Mouse (Mus musculus) erythroid progenitor cell, adult 5-6 weeks (primary cell): ENCODE results near the gene Vmn1r177. TPM values are rescaled to one million over a fixed set of nuclear protein-coding genes. Genes with fewer than 3 reads are reported as not detected.
"Not testable (repeated sequence)": the region's sequence is repeated elsewhere in the genome, so short reads cannot be mapped to it uniquely, and the experiment has no call there.

Source experiments
- ATAC-seq: replicated peaks from 2 replicates; pipeline ENCODE4 v1.8.0; 2016; ENCODE audit warnings: moderate number of reproducible peaks, mild to moderate bottlenecking, moderate TSS enrichment, inconsistent platforms; ENCODE audit not compliant: poor library complexity, low FRiP score, severe bottlenecking
- total RNA-seq, 2 experiments: library from RNA; stranded (forward) in 1 of 2; stranded (reverse) in 1 of 2; fragments of 150-400 nt in 1 of 2; fragments of 186-747, 209-891 nt in 1 of 2; gene quantifications; 2 replicates each; pipeline versions ENCODE4 v1.2.3 to v1.2.4; 2015 to 2017; ENCODE audit warnings: low replicate concordance in 2 of 2

Gene Vmn1r177
- total RNA-seq (2015; ENCODE audit: low replicate concordance) (not detected in 2 replicates), total RNA-seq (2017; ENCODE audit: low replicate concordance) (not detected in 2 replicates)

DNA sequence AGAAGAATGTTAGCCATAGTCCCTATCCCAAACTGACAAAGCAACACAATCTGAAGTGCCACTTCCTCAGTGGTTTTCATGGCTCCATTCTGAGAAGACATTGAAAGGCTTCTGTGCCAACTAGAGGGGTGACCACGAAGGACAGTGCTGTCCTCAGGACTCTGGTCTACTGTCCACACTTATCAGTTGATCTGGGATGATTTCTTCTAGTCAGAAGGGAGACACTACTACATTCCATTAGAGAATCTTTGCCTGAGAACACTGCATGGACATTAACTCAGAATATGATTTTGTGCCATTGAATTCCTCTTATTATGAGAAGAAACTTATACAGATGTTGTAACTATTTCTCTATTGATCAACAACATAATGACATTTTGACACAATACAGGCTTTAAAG, at the start of gene Vmn1r177:
Vmn1r177 (minus strand) TSS at position 101 of the 400 bp plus-strand sequence.
- not testable (repeated sequence) for ATAC-seq

DNA sequence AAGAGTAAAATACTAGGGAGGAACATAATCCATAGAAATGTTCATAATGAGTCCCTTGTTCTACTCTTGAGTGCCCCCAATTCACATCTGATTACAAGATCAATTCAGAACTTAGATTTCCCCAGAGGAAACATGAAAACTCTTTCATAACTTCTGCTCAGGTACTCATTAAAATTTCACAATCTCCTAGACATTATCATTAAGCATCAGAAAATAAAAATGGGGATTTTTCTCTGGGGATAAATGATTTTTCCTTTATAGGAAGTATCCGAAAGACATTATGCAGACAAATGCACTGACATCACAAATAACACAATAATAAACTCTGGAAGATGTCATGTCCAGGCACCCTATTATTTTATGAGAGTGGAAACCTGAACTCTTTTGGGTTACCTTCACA, 25.5 kb upstream of the Vmn1r177 start, which contains the start of gene Vmn1r178:
Vmn1r178 (plus strand) TSS at position 301 of the 400 bp plus-strand sequence.
- no peak for ATAC-seq

DNA sequence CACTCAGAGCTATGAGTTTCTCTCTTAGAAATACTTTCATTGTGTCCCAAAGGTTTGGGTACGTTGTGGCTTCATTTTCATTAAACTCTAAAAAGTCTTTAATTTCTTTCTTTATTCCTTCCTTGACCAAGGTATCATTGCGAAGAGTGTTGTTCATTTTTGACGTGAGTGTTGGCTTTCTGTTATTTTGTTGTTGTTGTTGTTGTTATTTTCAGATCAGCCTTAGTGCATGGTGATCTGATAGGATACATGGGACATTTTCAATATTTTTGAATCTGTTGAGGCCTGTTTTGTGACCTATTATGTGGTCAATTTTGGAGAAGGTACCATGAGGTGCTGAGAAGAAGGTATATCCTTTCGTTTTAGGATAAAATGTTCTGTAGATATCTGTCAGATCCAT, 10.7 kb upstream of the Vmn1r177 start:
- not testable (repeated sequence) for ATAC-seq

DNA sequence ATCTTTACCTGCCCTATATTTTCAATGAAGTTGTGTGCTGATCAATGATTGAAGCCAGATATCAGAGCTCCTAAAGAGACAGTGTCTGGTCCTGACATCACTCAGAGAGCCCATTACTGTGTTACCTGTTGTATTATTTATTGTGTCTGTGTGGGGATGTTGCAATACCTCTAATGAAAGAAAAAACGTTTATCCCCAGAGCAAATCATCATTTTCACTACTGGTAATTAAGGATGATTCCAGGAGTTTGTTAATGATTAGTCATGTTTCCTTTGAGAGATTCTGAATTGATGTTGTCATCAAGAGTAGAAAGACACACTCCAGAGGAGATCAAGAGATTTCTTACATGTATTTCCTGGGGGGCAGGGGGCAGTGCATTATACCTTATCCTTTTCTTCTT, 29.0 kb downstream of the Vmn1r177 start, which contains the start of gene Vmn1r176:
Vmn1r176 (minus strand) TSS at position 101 of the 400 bp plus-strand sequence.
- ATAC-seq: not testable (repeated sequence)

Other genes with a start within 250 kb of the Vmn1r177 start
- not detected in 2 replicates for gene Vmn1r171, start 235.7 kb downstream of the Vmn1r177 start, total RNA-seq (2015; ENCODE audit: low replicate concordance)
- gene Vmn1r171, start 235.7 kb downstream of the Vmn1r177 start, total RNA-seq (2017; ENCODE audit: low replicate concordance): not detected in 2 replicates
- gene Vmn1r172, start 208.1 kb downstream of the Vmn1r177 start, total RNA-seq (2015; ENCODE audit: low replicate concordance): not detected in 2 replicates
- gene Vmn1r172, start 208.1 kb downstream of the Vmn1r177 start, total RNA-seq (2017; ENCODE audit: low replicate concordance): not detected in 2 replicates
- not detected in 2 replicates for gene Vmn1r173, start 165.7 kb downstream of the Vmn1r177 start, total RNA-seq (2015; ENCODE audit: low replicate concordance)
- not detected in 2 replicates for gene Vmn1r173, start 165.7 kb downstream of the Vmn1r177 start, total RNA-seq (2017; ENCODE audit: low replicate concordance)
- not detected in 2 replicates for gene Vmn1r174, start 114.2 kb downstream of the Vmn1r177 start, total RNA-seq (2015; ENCODE audit: low replicate concordance)
- gene Vmn1r174, start 114.2 kb downstream of the Vmn1r177 start, total RNA-seq (2017; ENCODE audit: low replicate concordance): not detected in 2 replicates
- gene Vmn1r175, start 55.8 kb downstream of the Vmn1r177 start, total RNA-seq (2015; ENCODE audit: low replicate concordance): not detected in 2 replicates
- gene Vmn1r175, start 55.8 kb downstream of the Vmn1r177 start, total RNA-seq (2017; ENCODE audit: low replicate concordance): not detected in 2 replicates
- not detected in 2 replicates for gene Vmn1r176, start 29.1 kb downstream of the Vmn1r177 start, total RNA-seq (2015; ENCODE audit: low replicate concordance)
- not detected in 2 replicates for gene Vmn1r176, start 29.1 kb downstream of the Vmn1r177 start, total RNA-seq (2017; ENCODE audit: low replicate concordance)
- not detected in 2 replicates for gene Vmn1r178, start 25.6 kb upstream of the Vmn1r177 start, total RNA-seq (2015; ENCODE audit: low replicate concordance)
- gene Vmn1r178, start 25.6 kb upstream of the Vmn1r177 start, total RNA-seq (2017; ENCODE audit: low replicate concordance): not detected in 2 replicates
- not detected in 2 replicates for gene Vmn1r179, start 60.5 kb upstream of the Vmn1r177 start, total RNA-seq (2015; ENCODE audit: low replicate concordance)
- gene Vmn1r179, start 60.5 kb upstream of the Vmn1r177 start, total RNA-seq (2017; ENCODE audit: low replicate concordance): not detected in 2 replicates
- gene Vmn1r180, start 84.2 kb upstream of the Vmn1r177 start, total RNA-seq (2015; ENCODE audit: low replicate concordance): not detected in 2 replicates
- not detected in 2 replicates for gene Vmn1r180, start 84.2 kb upstream of the Vmn1r177 start, total RNA-seq (2017; ENCODE audit: low replicate concordance)
- gene Vmn1r181, start 108.2 kb upstream of the Vmn1r177 start, total RNA-seq (2015; ENCODE audit: low replicate concordance): not detected in 2 replicates
- not detected in 2 replicates for gene Vmn1r181, start 108.2 kb upstream of the Vmn1r177 start, total RNA-seq (2017; ENCODE audit: low replicate concordance)
- not detected in 2 replicates for gene V1rd19, start 135.2 kb upstream of the Vmn1r177 start, total RNA-seq (2015; ENCODE audit: low replicate concordance)
- not detected in 2 replicates for gene V1rd19, start 135.2 kb upstream of the Vmn1r177 start, total RNA-seq (2017; ENCODE audit: low replicate concordance)
- gene Vmn1r183, start 186.8 kb upstream of the Vmn1r177 start, total RNA-seq (2015; ENCODE audit: low replicate concordance): not detected in 2 replicates
- gene Vmn1r183, start 186.8 kb upstream of the Vmn1r177 start, total RNA-seq (2017; ENCODE audit: low replicate concordance): not detected in 2 replicates
- 16.6 and 25.2 TPM in 2 replicates for gene Zfp180, start 215.5 kb upstream of the Vmn1r177 start, total RNA-seq (2015; ENCODE audit: low replicate concordance)
- 19.4 and 20.3 TPM in 2 replicates for gene Zfp180, start 215.5 kb upstream of the Vmn1r177 start, total RNA-seq (2017; ENCODE audit: low replicate concordance)
- 3.2 and 4.2 TPM in 2 replicates for gene Zfp112, start 245.9 kb upstream of the Vmn1r177 start, total RNA-seq (2015; ENCODE audit: low replicate concordance)
- gene Zfp112, start 245.9 kb upstream of the Vmn1r177 start, total RNA-seq (2017; ENCODE audit: low replicate concordance): 1.3 and 2.3 TPM in 2 replicates